Mouse (Mus musculus) embryonic stem cell, embryonic (primary cell): ENCODE measurements around the gene Gmds.

Experiments
- CTCF ChIA-PET, 4 experiments: fragments of 300-600 bp in 2 of 4; fragments of 350-600 bp in 2 of 4; sonication (Branson Sonifier 250); formaldehyde crosslinking; loops; one replicate each; lab custom pipeline; 2022; ENCODE audit warnings: inconsistent platforms in 2 of 4; lab: Charles Lee
- POLR2A ChIA-PET, 4 experiments: fragments of 300-600 bp in 2 of 4; fragments of 350-600 bp in 2 of 4; sonication (Branson Sonifier 250); formaldehyde crosslinking; loops; one replicate each; lab custom pipeline; 2022; ENCODE audit warnings: antibody characterized with exemption in 4 of 4, inconsistent platforms in 1 of 4; lab: Charles Lee

Gene Gmds

DNA sequence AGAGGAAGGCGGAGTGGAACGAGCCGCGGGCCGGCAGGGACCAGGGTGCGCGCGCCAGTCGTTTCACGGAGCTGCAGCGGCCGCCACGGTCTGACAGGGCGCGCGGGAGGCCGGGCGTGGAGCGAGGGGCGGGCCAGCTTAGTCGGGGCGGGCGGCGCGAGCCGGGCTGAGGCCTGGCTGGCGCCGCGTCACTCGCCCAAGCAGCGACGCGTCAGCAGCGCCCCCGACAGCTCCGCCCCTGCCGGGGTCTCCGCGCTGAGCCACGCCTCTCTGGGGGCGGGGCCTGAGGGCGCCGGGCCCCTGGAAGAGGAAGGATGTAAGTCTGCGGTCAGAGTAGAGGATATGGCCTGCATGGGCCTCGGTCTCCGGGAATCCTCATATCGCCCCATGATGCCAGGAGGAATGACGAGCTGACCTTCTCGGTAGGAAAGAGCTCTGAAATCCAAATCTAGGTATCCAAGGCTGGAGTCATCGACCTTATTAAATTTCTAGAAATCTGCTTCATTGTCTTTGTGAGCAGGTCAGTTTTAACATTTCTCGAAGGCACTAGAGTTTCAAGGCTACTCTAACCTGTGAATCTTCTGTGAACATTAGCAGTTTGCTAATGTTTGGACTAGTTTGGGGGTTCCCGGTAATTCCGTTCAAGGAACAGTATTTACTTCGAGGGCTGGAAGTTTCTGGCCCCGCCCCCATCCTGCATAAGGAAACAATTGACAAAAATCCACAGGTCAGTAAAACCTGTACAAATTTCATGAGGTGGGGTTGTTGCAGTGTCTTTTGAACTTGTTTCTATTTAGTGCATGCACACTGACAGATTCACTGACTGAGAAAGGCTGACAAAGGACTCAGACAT, at the start of gene Gmds:
TSS of gene Gmds (minus strand) at position 228 of the 853 bp plus-strand sequence.
- ChIA-PET CTCF (interaction anchor here in 2 of 4 experiments (0.6 to 1.0 kb wide), 3 partner anchors 26 to 1663 kb away, joined by 3 read pairs; partner anchors contain the start of gene Ripk1 (in 1 of the 2)), POLR2A (interaction anchor here in 2 of 4 experiments (1.1 to 1.4 kb wide), 5 partner anchors 8 to 72 kb away, joined by 3 to 5 read pairs (median 4); no protein-coding TSS in a partner anchor)

DNA sequence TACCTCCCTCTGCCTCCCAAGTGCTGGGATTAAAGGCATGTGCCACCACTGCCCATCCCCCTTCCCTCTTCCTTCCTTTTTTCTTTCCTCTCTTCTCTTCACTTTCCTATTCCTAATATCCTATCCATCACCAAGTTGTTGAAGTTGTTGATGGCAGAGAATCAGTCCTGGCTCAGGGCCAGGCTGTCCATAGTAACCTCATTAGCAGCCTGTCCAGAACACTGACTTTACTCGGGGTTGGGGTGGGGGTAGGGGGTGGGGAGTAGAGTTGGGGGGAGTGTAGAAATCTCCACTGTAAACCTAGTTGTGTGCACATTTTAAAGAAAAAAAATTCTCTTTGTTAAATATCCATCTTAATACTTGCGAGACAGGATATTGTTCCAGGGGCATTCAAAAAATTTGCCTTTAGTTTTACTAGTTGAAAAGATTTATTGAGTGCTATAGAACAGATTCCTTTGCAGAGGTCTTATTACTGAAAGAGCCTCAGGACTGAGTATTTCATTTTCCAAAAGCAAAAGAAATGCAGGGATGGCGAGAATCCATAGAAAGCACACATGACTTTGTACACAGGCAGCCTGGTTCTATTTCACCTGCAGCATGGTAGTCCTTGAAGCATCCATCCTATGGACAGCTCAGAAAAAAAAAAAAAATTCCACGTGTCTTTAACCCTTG, 47.0 kb upstream of the Gmds start:
- POLR2A ChIA-PET: no interaction called here
- CTCF ChIA-PET: interaction anchor here in 1 of 4 experiments (0.7 kb wide), 1 partner anchor 426 kb away, joined by 4 read pairs; no protein-coding TSS in a partner anchor

DNA sequence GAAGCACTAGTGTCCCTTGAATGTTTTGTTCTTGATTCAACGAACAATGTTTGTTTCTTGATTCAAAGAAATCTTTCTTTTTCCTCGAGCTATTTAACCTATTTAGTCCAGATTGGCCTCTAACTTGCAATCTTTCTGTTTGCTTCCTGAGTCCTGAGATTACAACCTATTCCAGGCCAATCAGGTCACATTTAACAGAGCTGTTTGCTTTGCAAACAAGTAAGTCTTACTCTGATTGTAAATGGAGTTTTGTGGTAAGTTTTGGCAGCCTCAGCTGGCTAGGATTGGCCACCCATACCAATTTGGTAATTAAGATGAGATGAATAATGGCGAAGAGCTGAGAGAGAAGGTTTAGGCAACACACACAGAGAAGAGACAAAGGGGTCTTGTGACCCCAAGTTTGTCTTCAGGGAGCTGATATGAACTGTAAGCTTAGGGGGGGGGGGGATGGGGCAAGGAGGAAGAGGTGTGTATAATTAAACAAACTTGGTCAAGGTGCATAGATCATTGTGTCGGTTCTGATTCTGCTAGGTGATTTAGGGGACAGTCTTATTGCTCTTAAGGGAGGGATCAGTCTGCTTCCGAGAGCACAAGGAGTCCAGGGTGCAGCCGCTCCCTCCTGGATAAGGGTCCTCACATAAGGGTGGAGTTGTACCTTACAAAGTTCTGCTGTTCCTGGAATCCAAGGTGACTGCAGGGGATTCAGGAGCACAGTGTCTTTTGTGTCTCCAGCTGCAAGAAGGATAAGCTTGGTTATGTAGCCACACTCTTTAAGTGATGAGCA, 43.9 kb upstream of the Gmds start:
- ChIA-PET CTCF (interaction anchor here in 1 of 4 experiments (0.6 kb wide), 1 partner anchor 632 kb away, joined by 3 read pairs; no protein-coding TSS in a partner anchor), POLR2A (interaction anchor here in 3 of 4 experiments (0.6 to 1.2 kb wide), 5 partner anchors 8 to 1494 kb away, joined by 3 to 5 read pairs (median 3); no protein-coding TSS in a partner anchor)

DNA sequence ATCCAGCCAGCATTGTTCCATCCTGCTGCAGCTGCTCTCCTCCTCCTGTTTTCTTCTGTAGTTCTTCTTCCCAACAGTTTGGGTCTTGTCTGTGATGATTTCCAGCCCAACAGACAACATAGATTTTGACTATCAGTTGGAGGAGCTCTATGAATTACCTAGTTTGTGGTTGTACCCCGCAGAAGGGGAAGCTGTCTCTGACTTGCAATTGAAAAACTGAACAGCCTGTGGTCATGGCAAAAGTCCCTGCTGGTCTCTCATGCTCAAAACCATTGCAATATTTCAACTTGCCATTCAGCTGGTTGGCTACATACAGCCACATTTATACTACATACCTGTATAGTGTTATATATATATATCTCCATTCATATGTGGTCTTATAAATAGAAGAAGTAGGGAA, 40.1 kb upstream of the Gmds start:
- ChIA-PET POLR2A (no interaction called here), CTCF (no interaction called here)

DNA sequence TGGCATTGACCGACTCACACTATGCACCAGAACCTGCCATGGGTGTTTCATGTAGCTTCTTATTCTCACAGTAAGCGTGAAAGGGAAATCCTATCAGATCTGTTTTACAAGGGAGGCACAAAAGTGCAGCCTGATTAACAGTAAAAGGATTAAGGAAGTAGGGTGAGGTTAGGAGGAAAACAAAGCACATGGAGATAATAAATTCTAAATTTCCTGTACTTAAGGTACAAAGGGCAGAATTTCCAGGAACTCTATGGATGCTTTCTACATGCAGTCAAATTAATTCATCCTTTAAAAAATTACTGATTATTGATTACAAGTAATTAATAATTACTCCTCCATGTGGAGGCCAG, 34.0 kb upstream of the Gmds start:
- ChIA-PET CTCF (no interaction called here), POLR2A (no interaction called here)

DNA sequence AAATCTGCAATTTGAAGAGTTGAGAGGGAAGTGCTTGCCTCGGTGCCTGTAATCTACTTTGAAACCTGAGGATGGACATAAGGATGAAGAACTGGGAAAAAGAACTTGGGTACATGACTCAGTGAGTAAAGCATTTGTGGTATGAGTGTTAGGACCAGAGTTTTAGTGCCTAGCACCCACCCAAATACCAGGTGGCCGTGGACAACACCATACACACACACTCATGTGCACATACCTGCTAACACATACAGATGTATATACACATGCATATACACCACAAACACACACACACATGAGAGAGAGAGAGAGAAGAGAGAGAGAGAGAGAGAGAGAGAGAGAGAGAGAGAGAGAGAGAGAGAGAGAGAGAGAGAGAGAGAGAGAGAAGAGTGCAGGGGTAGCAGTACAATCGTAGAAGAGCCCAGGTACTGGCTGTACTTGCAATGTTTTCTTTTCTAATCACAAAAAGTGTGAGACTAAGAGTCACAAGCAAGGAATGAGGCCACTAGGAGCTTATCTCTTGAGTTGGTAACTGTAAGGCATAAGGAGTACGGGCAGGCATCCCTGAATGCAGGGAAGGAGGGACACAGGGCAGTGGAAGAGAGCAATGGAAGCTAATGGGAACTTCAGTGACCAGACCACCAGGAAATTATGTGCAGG, 33.5 kb upstream of the Gmds start:
- POLR2A ChIA-PET: no interaction called here
- CTCF ChIA-PET: no interaction called here

DNA sequence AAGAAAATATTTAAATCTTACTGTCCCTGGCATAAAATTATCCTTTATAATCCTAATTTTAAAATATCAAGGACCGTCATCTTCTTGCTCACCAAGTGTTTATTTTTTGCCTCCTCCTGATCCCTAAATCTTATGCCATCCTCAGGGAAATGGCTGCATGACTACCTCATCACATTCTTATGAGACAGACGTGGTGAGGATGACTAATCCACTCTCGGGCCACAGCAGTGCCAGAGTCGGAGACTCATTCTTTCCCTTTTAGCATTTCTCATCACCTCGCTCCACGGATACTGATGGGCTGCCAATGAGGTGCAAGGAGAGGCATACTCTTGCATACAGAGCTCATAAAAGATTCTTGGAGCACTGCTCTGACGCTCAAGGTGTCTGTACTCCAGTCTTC, 32.2 kb upstream of the Gmds start:
- CTCF ChIA-PET: no interaction called here
- POLR2A ChIA-PET: interaction anchor here in 1 of 4 experiments (1.2 kb wide), 1 partner anchor 33 kb away, joined by 3 read pairs; the partner anchor contains the start of gene Gmds

DNA sequence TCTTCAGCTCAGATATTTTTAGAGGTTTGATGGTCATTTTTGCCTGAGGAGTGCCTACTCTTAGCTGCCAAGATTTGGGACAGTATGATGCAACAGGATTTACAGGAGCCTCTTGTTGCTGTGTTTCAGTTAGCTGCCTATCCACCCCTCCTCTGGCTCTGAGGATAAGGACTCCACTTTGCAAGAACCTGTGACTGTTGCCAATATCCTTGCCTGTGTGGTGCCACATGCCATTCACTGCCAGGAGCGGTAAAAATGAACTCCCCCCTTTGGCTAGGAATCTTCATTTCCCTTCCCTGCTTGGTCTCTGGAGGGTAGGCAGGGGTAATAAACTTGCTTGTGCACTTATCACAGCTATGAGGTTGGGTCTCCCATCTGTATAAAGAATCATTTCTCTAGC, 31.6 kb upstream of the Gmds start:
- POLR2A ChIA-PET: interaction anchor here in 1 of 4 experiments (1.2 kb wide), 1 partner anchor 32 kb away, joined by 3 read pairs; the partner anchor contains the start of gene Gmds
- CTCF ChIA-PET: no interaction called here

DNA sequence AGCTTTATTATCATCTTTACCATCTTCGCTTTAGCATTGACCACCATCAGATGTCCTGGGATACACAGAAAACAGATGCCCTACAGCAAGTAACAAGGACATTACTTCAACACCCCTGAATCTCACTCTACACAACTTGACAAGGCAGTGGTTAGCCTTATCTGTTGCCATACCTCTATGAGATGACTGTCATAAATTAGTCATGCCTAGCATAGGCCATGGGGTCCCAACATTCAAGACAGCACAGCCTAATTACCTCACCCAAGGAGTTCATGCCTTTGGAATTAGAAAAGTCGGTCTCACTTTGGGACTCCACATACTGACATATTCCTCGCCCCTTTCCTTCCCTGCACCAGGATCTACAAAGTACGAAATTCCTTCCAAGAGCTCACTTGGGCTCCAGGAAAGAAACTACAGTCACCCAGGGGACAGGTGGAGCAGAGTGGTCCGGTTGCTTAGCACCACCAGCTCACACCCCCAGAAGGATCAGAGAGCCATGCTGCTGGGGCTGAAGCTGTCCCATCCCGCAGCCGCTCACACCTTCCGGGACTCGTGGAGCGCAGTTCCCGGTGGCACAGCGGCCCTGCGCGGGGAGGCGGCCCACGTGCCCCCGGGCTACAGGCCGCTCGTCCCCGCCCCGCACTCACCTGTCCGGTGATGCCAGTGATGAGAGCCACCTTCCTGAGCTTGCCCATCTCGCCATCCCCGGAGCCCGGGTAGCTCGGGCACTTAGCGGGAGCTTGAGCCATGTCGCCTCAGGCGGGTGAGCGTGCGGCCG, 616 bp downstream of the Gmds start:
- CTCF ChIA-PET: interaction anchor here in 1 of 4 experiments (0.9 to 1.0 kb wide), 2 partner anchors 25 to 1664 kb away, joined by 3 read pairs; partner anchors contain the start of gene Ripk1

DNA sequence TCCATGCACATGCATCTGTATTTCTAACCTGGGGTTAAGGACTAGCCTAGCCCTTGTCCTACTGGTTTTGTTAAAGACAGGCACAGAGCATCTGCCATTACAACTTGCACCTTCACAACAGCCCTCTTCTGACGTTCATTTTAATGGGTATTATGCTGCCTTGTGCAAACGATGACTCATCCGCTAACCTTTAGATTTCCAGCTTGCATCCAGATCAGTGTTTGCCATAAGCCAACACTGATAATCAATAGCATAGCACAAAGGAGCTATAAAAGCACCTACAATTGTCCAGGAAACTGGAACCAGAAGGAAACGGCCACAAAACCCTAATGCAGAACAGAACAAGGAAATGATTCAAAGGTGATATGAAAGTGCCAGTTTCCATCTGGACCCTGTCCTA, 20.2 kb downstream of the Gmds start:
- CTCF ChIA-PET: interaction anchor here in 1 of 4 experiments (0.8 kb wide), 1 partner anchor 45 kb away, joined by 3 read pairs; no protein-coding TSS in a partner anchor
- POLR2A ChIA-PET: no interaction called here

More for the DNA sequence above, 616 bp downstream of the Gmds start:
- POLR2A ChIA-PET: interaction anchor here in 2 of 4 experiments (1.1 to 1.4 kb wide), 5 partner anchors 9 to 71 kb away, joined by 3 to 5 read pairs (median 4); no protein-coding TSS in a partner anchor

DNA sequence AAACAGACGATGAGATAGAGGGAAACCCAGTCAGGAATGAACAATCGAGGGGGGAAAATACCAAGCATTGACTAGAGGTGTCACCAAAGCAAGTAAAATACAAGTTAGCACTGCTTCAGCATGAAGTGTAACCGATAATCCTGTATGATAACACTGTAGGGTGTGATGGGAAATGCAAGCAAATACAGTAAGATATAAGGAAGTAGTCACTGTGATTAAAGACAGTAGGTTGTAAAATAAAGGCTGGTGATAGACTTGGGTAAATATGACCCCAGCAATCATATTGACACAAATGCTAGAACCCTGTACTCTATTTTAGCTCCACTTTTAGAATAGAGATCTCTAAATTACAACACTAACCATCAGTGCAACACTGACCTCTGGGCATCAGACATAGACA, 21.2 kb downstream of the Gmds start:
- POLR2A ChIA-PET: no interaction called here
- CTCF ChIA-PET: no interaction called here

DNA sequence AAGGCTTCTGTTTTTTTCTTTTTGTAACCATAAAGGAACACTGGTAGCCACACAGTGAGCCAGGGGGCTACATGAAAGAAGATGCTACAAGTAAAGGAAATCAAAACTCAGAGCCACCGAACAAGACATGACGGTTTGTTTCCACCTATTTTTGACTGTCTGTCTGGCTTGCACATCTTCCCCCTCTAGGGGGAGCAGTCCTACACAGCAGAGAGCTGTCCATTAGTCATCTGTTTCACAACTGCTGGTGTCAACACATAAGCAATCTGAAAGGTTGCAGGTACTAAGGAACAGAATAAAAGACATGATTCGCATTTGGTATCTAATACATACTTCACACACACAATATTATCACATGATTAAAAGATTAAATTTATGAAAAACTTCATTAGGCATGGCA, 25.9 kb downstream of the Gmds start:
- ChIA-PET POLR2A (no interaction called here), CTCF (interaction anchor here in 2 of 4 experiments (0.6 to 1.0 kb wide), 3 partner anchors 25 to 520 kb away, joined by 3 to 5 read pairs (median 3); partner anchors contain the start of gene Gmds (in 1 of the 2))

DNA sequence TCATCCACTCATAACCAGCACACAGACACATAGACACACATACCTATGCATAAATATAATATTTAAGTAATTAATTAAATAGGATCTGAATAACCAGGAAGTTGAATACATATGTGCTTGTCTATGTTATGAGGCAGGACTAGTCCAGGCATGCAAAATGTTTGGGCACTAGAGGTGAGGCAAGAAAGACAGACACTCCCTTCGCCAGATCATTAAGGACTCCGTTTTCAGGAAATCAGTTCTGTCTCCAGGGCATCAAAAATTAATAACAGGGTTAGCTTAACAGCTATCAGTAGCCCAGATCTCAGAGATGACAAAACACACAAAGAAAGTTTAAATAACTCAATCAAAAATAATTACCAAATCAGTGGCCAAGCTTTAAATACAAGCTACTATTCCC, 27.1 kb downstream of the Gmds start:
- CTCF ChIA-PET: interaction anchor here in 1 of 4 experiments (1.1 kb wide), 1 partner anchor 370 kb away, joined by 3 read pairs; no protein-coding TSS in a partner anchor
- POLR2A ChIA-PET: interaction anchor here in 1 of 4 experiments (0.9 kb wide), 1 partner anchor 27 kb away, joined by 4 read pairs; the partner anchor contains the start of gene Gmds

DNA sequence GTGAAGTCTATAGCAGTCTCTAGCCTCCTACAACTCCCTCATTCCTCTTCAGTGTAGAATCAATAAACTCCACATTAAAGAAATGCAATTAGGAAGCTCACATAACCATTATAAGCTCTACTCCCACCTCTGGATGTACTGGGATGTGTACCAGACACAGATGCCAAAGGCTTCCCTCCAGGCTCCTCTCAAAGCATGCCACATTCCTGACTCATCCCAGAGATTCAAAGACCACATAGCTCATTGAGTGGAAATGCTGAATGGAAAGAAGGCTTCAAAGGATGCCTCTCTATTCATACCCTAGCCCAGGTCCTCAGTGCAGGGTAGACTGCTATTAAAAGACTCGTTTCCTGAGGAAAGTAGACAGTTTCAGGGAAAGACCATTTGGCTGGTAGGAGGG, 40.1 kb downstream of the Gmds start:
- ChIA-PET CTCF (no interaction called here), POLR2A (no interaction called here)

DNA sequence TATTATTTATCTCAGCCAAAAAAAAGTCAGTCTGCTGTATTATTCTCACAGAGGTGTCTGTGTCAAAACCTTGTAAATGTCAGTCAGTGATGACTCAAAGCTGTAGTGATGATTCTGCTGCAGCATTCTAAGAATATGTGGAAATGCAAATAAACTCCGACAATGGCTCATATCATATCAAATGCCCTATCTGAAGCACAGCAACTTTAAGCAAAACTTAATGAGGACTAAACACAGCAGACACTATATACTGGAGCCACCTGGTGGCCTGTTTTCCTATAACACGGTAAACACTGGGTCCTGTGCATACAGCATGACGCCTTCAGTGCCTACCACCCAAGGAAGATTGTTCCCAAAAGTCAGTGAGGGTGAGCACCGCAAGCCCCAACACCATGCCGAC, 41.1 kb downstream of the Gmds start:
- ChIA-PET CTCF (interaction anchor here in 1 of 4 experiments (0.5 kb wide), 1 partner anchor 554 kb away, joined by 3 read pairs; no protein-coding TSS in a partner anchor), POLR2A (no interaction called here)

DNA sequence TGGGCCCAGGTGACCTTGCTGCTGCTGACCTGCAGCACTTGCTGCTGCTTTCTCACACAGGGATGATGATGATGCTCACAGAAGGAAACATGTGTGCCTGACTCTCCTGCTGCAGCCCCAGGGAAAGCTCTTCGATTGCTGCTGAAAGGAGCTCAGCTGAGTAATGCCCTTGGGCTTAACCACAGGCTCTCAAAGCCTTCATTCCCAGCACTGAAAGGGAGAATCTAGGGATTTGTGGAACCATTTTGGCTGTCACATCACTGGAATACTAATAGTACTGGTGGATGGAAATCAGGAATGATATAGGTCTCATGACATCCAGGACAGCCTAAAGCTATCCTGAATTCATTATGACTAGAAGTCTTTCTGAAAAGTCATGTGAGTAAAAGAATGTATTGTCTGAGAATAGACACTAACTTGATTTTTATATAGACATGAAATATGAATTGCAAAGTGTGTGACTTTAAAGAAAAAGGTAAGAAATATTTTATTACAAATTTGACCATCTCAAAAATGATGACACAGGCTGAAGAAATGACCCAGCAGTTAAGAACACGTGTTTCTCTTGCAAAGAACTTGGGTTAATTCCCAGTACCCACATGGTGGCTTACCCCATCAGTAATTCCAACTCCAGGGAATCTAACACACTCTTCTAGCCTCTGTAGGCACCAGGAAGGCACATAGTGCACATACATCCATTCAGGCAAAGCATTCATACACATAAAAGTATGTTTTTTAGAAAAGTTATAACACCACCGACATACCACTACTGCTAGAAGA, 43.9 kb downstream of the Gmds start:
- CTCF ChIA-PET: no interaction called here
- POLR2A ChIA-PET: no interaction called here
